Mouse (Mus musculus) kidney, embryonic 15.5 days (tissue): ENCODE results near the gene Socs5. TPM values are rescaled to one million over a fixed set of nuclear protein-coding genes. Genes with fewer than 3 reads are reported as not detected.

Experiments used
- ATAC-seq: fragments of 200-750 bp; cut with Nextera tagmentation; replicated peaks from 2 replicates; pipeline ENCODE4 v1.8.0; 2017; ENCODE audit warnings: moderate TSS enrichment; ENCODE audit not compliant: low FRiP score
- H3K27ac ChIP-seq: fragments of 300-500 bp; sonication (generic); 2 replicates; pipeline ENCODE4 v1.5.1; 2015; ENCODE audit warnings: mild to moderate bottlenecking, inconsistent platforms
- H3K27me3 ChIP-seq: fragments of 300-500 bp; sonication (generic); 2 replicates; pipeline ENCODE4 v1.6.1; 2015; ENCODE audit warnings: inconsistent platforms
- H3K36me3 ChIP-seq: fragments of 300-500 bp; sonication (generic); 2 replicates; pipeline ENCODE4 v1.6.1; 2015; ENCODE audit warnings: inconsistent platforms
- H3K4me1 ChIP-seq: fragments of 300-500 bp; sonication (generic); 2 replicates; pipeline ENCODE4 v1.6.1; 2015; ENCODE audit warnings: inconsistent platforms
- H3K4me2 ChIP-seq: fragments of 300-500 bp; sonication (generic); 2 replicates; pipeline ENCODE4 v1.6.1; 2015; ENCODE audit warnings: moderate library complexity, mild to moderate bottlenecking, inconsistent platforms
- H3K4me3 ChIP-seq: fragments of 300-500 bp; sonication (generic); replicated peaks from 2 replicates; pipeline ENCODE4 v1.5.1; 2015; ENCODE audit warnings: mild to moderate bottlenecking, inconsistent platforms
- H3K9ac ChIP-seq: fragments of 300-500 bp; sonication (generic); 2 replicates; pipeline ENCODE4 v1.6.1; 2015; ENCODE audit warnings: mild to moderate bottlenecking, inconsistent platforms
- H3K9me3 ChIP-seq: fragments of 300-500 bp; sonication (generic); replicated peaks from 2 replicates; pipeline ENCODE4 v1.6.1; 2016; ENCODE audit warnings: inconsistent platforms
- WGBS: fragments of 180-500 bp; shearing (Covaris S2); methylation state at CpG from one replicate; pipeline ENCODE4 v1.1.7; 2015; ENCODE audit warnings: mixed read lengths; 5-methylcytosine and 5-hydroxymethylcytosine counted together
- polyA plus RNA-seq: library from polyadenylated mRNA; unstranded; fragments of >200 nt; fragmentation: Nextera tagmentation; extraction: Ambion mirVana; gene quantifications from 2 replicates; pipeline ENCODE4 v1.2.1, GENCODE M21; 2015

The Socs5 gene
- polyA plus RNA-seq, 1 experiment from 2014 or later = 17.0 TPM

DNA sequence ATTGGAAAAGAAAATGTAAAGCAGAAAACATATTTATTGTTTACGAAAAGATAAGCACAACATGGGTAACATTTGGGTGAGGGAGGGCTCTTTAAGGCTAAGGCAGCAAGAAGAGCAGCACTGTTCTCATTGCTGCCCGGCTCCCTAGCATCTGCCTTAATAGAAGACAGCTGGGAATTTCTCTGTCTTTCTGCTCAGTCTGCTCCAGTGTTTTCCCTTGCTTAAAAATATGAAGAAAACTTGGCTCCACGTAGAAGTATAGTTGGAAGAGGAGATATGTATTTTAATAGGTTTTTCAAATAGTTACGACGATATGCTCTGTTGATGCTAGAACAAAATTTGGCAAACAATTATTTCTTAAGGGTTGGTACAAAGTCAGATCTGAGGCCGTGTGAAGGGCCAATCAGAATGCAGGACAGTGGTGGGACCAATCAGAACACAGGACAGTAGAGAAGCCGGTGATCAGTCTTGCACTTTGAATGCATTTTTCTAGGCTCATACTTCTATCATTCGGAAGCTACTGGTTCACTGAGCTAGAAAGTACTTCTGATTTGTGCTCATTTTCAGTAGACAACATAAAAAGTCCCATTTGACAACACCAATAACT lies 39.0 kb downstream of the Socs5 start:
- Histone ChIP-seq H3K9ac (no peak overlapping the region), H3K4me1 (peaks cover 18% of the 10 kb centered on the region), H3K27ac (no peak overlapping the region), H3K27me3 (no peaks in the 10 kb centered on the region), H3K36me3 (no peaks in the 10 kb centered on the region), H3K9me3 (no peaks in the 10 kb centered on the region), H3K4me2 (no peak overlapping the region), H3K4me3 (no peak overlapping the region)
- WGBS = 83% methylated on average over 8 of the region's 8 CpGs
- no peak for ATAC-seq

DNA sequence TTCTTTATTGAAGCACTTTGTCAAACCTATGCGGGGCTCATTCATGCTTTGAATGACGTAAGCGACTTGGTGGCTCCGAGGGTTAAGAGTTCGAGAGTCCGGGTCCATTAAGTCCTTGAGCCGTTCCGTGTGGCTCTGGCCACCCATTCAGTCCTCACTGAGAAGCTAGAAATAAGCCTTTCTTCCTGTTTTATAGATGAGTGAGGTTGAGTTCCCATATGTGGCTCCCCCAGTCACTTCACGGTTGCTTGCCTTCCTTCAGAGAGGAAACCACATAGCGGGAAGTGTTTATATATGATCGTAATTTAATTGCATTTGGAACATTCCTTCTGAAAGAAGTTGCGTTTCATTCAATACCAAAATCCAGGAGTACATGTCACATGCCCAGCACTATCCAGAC lies 42.3 kb downstream of the Socs5 start:
- no peak for ATAC-seq
- Histone ChIP-seq H3K27ac (no peak overlapping the region), H3K4me2 (no peak overlapping the region), H3K36me3 (no peaks in the 10 kb centered on the region), H3K9ac (no peak overlapping the region), H3K9me3 (no peaks in the 10 kb centered on the region), H3K4me3 (no peak overlapping the region), H3K4me1 (peaks cover 11% of the 10 kb centered on the region; the same call in 1 of the 2 replicates), H3K27me3 (no peaks in the 10 kb centered on the region)
- WGBS = 53% methylated on average over 12 of the region's 12 CpGs

- no peak overlapping the region for H3K27ac ChIP-seq
- WGBS = 43% methylated on average over 5 of the region's 5 CpGs
- no peak for ATAC-seq
These were observed 45.5 kb downstream of the Socs5 start for GRCm38 (mm10) chr17:87152984-87153383.

DNA sequence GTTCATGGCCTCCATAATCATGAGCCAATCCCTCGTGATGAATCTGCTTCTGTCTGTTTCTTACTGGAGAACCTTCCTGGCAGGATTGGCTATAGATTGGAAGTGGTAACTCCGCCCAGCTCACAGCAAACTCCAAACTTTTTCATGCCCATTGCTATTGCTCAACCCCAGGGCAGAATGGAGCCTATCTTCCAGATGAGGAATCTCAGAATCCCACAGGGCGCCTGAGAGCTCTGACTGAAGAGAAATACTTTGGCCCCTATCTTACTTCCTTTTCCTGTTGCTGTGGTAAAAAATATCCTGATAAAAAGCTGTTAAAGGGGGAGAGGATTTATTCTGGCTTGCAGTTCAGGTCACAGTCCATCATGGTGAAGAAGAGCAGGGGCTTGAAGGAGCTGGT lies 48.2 kb downstream of the Socs5 start:
- no peak overlapping the region for H3K9ac ChIP-seq
- H3K27ac ChIP-seq = no peak overlapping the region
- no peaks in the 10 kb centered on the region for H3K9me3 ChIP-seq
- H3K4me1 ChIP-seq = 0 out of 2 replicates have a peak, but pooled peaks cover under 1% of the 10 kb centered on the region
- no peak overlapping the region for H3K4me2 ChIP-seq
- H3K4me3 ChIP-seq = no peak overlapping the region
- ATAC-seq = no peak
- WGBS = 59% methylated on average over 3 of the region's 3 CpGs
- no peaks in the 10 kb centered on the region for H3K36me3 ChIP-seq
- no peaks in the 10 kb centered on the region for H3K27me3 ChIP-seq

More at GRCm38 (mm10) chr17:87152984-87153383, 45.5 kb downstream of the Socs5 start:
- Histone ChIP-seq H3K36me3 (no peaks in the 10 kb centered on the region), H3K4me1 (peaks cover 11% of the 10 kb centered on the region; the same call in 1 of the 2 replicates), H3K4me2 (no peak overlapping the region), H3K9me3 (no peaks in the 10 kb centered on the region), H3K9ac (no peak overlapping the region), H3K27me3 (no peaks in the 10 kb centered on the region), H3K4me3 (no peak overlapping the region)

DNA sequence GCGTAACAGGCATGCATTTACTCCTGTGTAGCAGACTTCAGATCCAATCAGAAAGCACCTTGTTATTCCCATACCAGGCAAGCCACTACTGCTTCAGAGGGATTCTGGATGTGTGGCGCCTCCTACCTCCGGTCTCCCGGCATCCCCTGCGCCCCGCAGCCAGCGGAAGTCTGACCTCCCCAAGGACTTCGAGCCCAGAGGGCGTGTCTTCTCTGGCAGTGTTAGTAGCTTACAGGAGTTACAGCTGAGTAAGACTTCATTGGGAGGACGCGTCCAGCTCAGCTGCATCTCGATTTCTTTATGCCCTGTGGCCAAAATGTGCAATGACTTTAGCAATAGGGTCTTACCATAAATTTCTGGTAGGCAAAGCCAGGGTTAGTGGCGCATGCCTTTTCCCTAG lies 50.3 kb downstream of the Socs5 start:
- no peaks in the 10 kb centered on the region for H3K27me3 ChIP-seq
- H3K36me3 ChIP-seq = no peaks in the 10 kb centered on the region
- H3K27ac ChIP-seq = no peak overlapping the region
- no peak overlapping the region for H3K4me2 ChIP-seq
- no peaks in the 10 kb centered on the region for H3K4me1 ChIP-seq
- no peak overlapping the region for H3K9ac ChIP-seq
- no peaks in the 10 kb centered on the region for H3K9me3 ChIP-seq
- H3K4me3 ChIP-seq = no peak overlapping the region
- 66% methylated on average over 13 of the region's 13 CpGs for WGBS
- ATAC-seq = no peak

GRCm38 (mm10) chr17:87158597-87158996 lies 51.1 kb downstream of the Socs5 start:
- no peak overlapping the region for H3K4me3 ChIP-seq
- H3K27me3 ChIP-seq = no peaks in the 10 kb centered on the region
- H3K9me3 ChIP-seq = no peaks in the 10 kb centered on the region
- WGBS = 94% methylated on average over 14 of the region's 14 CpGs
- H3K4me1 ChIP-seq = no peaks in the 10 kb centered on the region
- no peak overlapping the region for H3K4me2 ChIP-seq
- no peak for ATAC-seq
- H3K27ac ChIP-seq = no peak overlapping the region
- H3K9ac ChIP-seq = no peak overlapping the region
- no peaks in the 10 kb centered on the region for H3K36me3 ChIP-seq

DNA sequence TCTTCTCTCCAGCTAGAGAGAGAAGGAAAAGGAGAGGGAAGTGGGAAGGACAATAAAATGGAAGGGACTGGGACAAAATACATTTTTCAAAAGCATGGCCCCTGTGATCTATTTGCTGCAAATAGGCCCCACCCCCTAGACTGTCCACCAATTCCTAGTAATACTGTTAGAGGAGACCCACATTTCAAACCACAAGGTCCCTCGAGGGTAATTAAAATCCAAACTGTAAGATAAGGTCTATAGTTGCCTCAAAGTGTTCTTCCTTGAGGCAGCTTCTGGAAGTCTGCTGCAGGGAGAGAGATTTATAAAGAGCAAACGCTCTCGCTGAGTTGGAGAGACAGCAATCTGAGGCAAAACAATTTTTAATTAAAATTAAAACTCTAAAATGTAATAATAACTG lies 52.8 kb downstream of the Socs5 start:
- Histone ChIP-seq H3K36me3 (no peaks in the 10 kb centered on the region), H3K27me3 (no peaks in the 10 kb centered on the region), H3K4me1 (no peaks in the 10 kb centered on the region), H3K4me2 (no peak overlapping the region), H3K9ac (no peak overlapping the region), H3K9me3 (no peaks in the 10 kb centered on the region), H3K27ac (no peak overlapping the region), H3K4me3 (no peak overlapping the region)
- 73% methylated on average over 3 of the region's 3 CpGs for WGBS
- ATAC-seq = no peak

DNA sequence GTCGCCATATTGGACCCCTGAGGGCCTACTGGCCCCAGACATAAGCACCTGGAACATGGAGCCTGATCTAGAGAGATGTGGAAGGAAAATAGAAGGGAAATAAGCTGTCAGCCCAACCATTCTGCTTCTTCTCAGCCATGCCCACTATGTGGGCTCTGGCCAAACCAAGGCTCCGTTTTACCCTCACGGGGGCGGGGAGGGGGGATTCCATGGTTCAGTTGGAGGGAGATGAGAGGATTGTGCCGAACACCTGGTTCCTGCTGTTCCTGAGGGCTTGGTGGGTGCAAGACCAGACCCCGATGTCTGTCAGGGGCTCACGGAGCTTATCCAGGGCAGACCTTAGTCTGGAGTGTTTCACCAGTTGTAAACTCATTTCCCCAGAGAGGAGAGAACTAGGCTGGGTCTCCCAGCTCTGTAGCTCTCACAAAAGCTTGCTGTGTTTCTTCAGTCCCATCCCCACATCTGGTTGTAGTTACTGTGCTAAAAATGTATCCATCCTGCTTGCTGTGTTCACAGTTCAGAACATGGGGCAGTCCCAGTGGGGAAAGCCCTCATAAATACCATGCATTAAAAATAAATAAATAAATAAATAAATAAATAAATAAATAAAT lies 56.9 kb downstream of the Socs5 start:
- Histone ChIP-seq H3K4me2 (no peak overlapping the region), H3K36me3 (no peaks in the 10 kb centered on the region), H3K4me1 (no peaks in the 10 kb centered on the region), H3K27ac (no peak overlapping the region), H3K4me3 (no peak overlapping the region), H3K27me3 (no peaks in the 10 kb centered on the region), H3K9ac (no peak overlapping the region), H3K9me3 (no peaks in the 10 kb centered on the region)
- WGBS = 81% methylated on average over 7 of the region's 7 CpGs
- ATAC-seq = no peak

- no peaks in the 10 kb centered on the region for H3K4me1 ChIP-seq
- no peaks in the 10 kb centered on the region for H3K27me3 ChIP-seq
- H3K9me3 ChIP-seq = no peaks in the 10 kb centered on the region; the same call in 1 of the 2 replicates
- H3K9ac ChIP-seq = no peak overlapping the region
- H3K27ac ChIP-seq = no peak overlapping the region
- ATAC-seq = no peak
- H3K4me2 ChIP-seq = no peak overlapping the region
- no peaks in the 10 kb centered on the region for H3K36me3 ChIP-seq
- WGBS = 92% methylated on average over 5 of the region's 5 CpGs
- no peak overlapping the region for H3K4me3 ChIP-seq
These were observed 59.9 kb downstream of the Socs5 start for GRCm38 (mm10) chr17:87167407-87167806.

DNA sequence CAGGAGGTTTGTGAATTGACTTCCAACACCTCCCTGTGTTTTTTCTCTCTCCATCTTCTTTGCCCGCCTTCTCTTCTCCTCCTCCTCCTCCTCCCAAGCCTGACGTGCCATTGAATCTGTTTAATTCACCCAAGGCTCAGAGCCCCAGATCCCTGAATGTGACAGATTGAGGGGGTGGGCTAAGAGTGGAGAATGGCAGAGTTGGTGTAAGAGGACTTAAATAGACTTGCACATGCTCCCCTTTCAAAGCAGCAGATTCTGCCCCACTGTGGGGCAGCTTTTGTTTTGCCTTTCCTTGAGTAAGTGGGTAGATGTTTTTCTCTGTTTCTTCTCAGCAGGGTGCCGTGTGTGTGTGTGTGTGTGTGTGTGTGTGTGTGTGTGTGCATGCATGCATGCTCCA lies 61.6 kb downstream of the Socs5 start:
- H3K9me3 ChIP-seq = peaks cover 7% of the 10 kb centered on the region
- no peak overlapping the region for H3K4me3 ChIP-seq
- no peaks in the 10 kb centered on the region for H3K27me3 ChIP-seq
- ATAC-seq = no peak
- 0 out of 2 replicates have a peak, but pooled peaks cover 2% of the 10 kb centered on the region for H3K4me1 ChIP-seq
- H3K4me2 ChIP-seq = no peak overlapping the region
- no peak overlapping the region for H3K27ac ChIP-seq
- H3K9ac ChIP-seq = no peak overlapping the region
- WGBS = 64% methylated on average over 3 of the region's 3 CpGs
- H3K36me3 ChIP-seq = no peaks in the 10 kb centered on the region

- Histone ChIP-seq H3K27ac (no peak overlapping the region), H3K36me3 (no peaks in the 10 kb centered on the region), H3K9ac (no peak overlapping the region), H3K4me2 (no peak overlapping the region), H3K4me1 (peaks cover 14% of the 10 kb centered on the region), H3K4me3 (no peak overlapping the region), H3K27me3 (no peaks in the 10 kb centered on the region), H3K9me3 (peaks cover 7% of the 10 kb centered on the region)
- ATAC-seq = no peak
- 56% methylated on average over 5 of the region's 5 CpGs for WGBS
These were observed 62.9 kb downstream of the Socs5 start for GRCm38 (mm10) chr17:87170364-87170763.

GRCm38 (mm10) chr17:87172031-87172430 lies 64.6 kb downstream of the Socs5 start:
- ATAC-seq = no peak
- Histone ChIP-seq H3K27ac (no peak overlapping the region), H3K4me2 (no peak overlapping the region), H3K9ac (no peak overlapping the region), H3K36me3 (no peaks in the 10 kb centered on the region), H3K4me3 (no peak overlapping the region), H3K27me3 (no peaks in the 10 kb centered on the region), H3K4me1 (peaks cover 31% of the 10 kb centered on the region), H3K9me3 (peaks cover 7% of the 10 kb centered on the region)
- WGBS = 83% methylated on average over 3 of the region's 3 CpGs

- H3K36me3 ChIP-seq = no peaks in the 10 kb centered on the region
- H3K9ac ChIP-seq = no peak overlapping the region
- 66% methylated on average over 2 of the region's 2 CpGs for WGBS
- H3K27me3 ChIP-seq = no peaks in the 10 kb centered on the region
- H3K9me3 ChIP-seq = peaks cover 7% of the 10 kb centered on the region
- no peak for ATAC-seq
- H3K4me1 ChIP-seq = peaks cover 40% of the 10 kb centered on the region
- H3K27ac ChIP-seq = peak overlapping the region; percentile 75
- H3K4me2 ChIP-seq = no peak overlapping the region
- no peak overlapping the region for H3K4me3 ChIP-seq
These were observed 66.5 kb downstream of the Socs5 start for GRCm38 (mm10) chr17:87173966-87174365.
